Mouse (Mus musculus) CH12.LX (cell line): ENCODE results near the gene March1. TPM values are rescaled to one million over a fixed set of nuclear protein-coding genes. Genes with fewer than 3 reads are reported as not detected.

Source experiments
- DNase-seq: peaks from one replicate; pipeline ENCODE4 v3.0.0-alpha.2; 2013; ENCODE audit errors: extremely low read depth
- H3K27ac ChIP-seq: 2 replicates; pipeline ENCODE4 v1.5.1; 2012; ENCODE audit warnings: low read depth, mild to moderate bottlenecking, control low read depth, moderate library complexity; ENCODE audit not compliant: insufficient read depth
- H3K27me3 ChIP-seq: replicated peaks from 2 replicates; pipeline ENCODE3; 2012; ENCODE audit warnings: inconsistent platforms
- H3K36me3 ChIP-seq, 2 experiments: replicated peaks in 1 of 2; 2 replicates each; pipeline versions ENCODE3 to v1.6.1; 2012; ENCODE audit warnings: inconsistent platforms in 1 of 2, low read length in 1 of 2, mild to moderate bottlenecking in 1 of 2, mixed read lengths in 1 of 2, moderate library complexity in 1 of 2; ENCODE audit not compliant: control insufficient read depth in 1 of 2, insufficient read depth in 1 of 2
- H3K4me1 ChIP-seq, 2 experiments: 2 replicates each; pipeline ENCODE4 v1.6.1; 2012; ENCODE audit warnings: inconsistent platforms in 1 of 2, moderate library complexity in 1 of 2; ENCODE audit not compliant: insufficient read depth in 2 of 2, control insufficient read depth in 1 of 2
- H3K4me2 ChIP-seq: 2 replicates; pipeline ENCODE4 v1.6.1; 2012; ENCODE audit warnings: low read depth, mild to moderate bottlenecking, control low read depth; ENCODE audit not compliant: poor library complexity, insufficient read depth, severe bottlenecking
- H3K4me3 ChIP-seq, 3 experiments: fragments of 150-350 bp in 1 of 3; sonication (generic) in 1 of 3; replicated peaks in 1 of 3; 2 replicates each; pipeline versions ENCODE3 to v1.5.1; 2011 to 2012; ENCODE audit warnings: low read depth in 2 of 3, low read length in 2 of 3, mild to moderate bottlenecking in 2 of 3, moderate library complexity in 2 of 3, control low read depth in 1 of 3, improper control_type of control experiment in 1 of 3, inconsistent platforms in 1 of 3, mixed read lengths in 1 of 3; ENCODE audit not compliant: poor library complexity in 1 of 3
- H3K79me2 ChIP-seq: replicated peaks from 2 replicates; pipeline ENCODE4 v1.6.1; 2012; ENCODE audit warnings: mild to moderate bottlenecking, moderate library complexity; ENCODE audit not compliant: control insufficient read depth, poor library complexity, insufficient read depth, severe bottlenecking; ENCODE audit errors: extremely low read depth
- H3K9ac ChIP-seq: 2 replicates; pipeline ENCODE4 v1.6.1; 2012; ENCODE audit warnings: low read depth, mild to moderate bottlenecking, control low read depth, moderate library complexity; ENCODE audit not compliant: insufficient read depth
- H3K9me3 ChIP-seq: replicated peaks from 2 replicates; pipeline ENCODE3; 2012; ENCODE audit warnings: low read length, inconsistent platforms, mixed read lengths
- CTCF ChIP-seq, 2 experiments: IDR thresholded peaks in 1 of 2; conservative IDR thresholded peaks in 1 of 2; 2 replicates each; pipeline ENCODE4 v1.5.1; 2011 to 2012; ENCODE audit warnings: low read depth in 2 of 2, low read length in 2 of 2, improper control_type of control experiment in 1 of 2, inconsistent platforms in 1 of 2, mild to moderate bottlenecking in 1 of 2, moderate library complexity in 1 of 2
- EP300 ChIP-seq: IDR thresholded peaks from 2 replicates; pipeline ENCODE4 v1.6.1; 2011; ENCODE audit warnings: low read length, improper control_type of control experiment
- ETS1 ChIP-seq: conservative IDR thresholded peaks from 2 replicates; pipeline ENCODE4 v1.6.1; 2012; ENCODE audit warnings: low read depth, mild to moderate bottlenecking, inconsistent platforms, low read length, improper control_type of control experiment, moderate library complexity
- JUND ChIP-seq: conservative IDR thresholded peaks from 2 replicates; pipeline ENCODE4 v1.6.1; 2011; ENCODE audit warnings: low read depth, low read length, improper control_type of control experiment
- MAFK ChIP-seq: IDR thresholded peaks from 2 replicates; pipeline ENCODE4 v1.6.1; 2011; ENCODE audit warnings: low read length, improper control_type of control experiment; ENCODE audit not compliant: insufficient replicate concordance
- MAX ChIP-seq: IDR thresholded peaks from 2 replicates; pipeline ENCODE4 v1.6.1; 2011; ENCODE audit warnings: low read length, improper control_type of control experiment
- MEF2A ChIP-seq: IDR thresholded peaks from 2 replicates; pipeline ENCODE4 v1.6.1; 2014; ENCODE audit warnings: low read depth, mild to moderate bottlenecking, inconsistent platforms, low read length, improper control_type of control experiment, borderline replicate concordance
- MXI1 ChIP-seq: IDR thresholded peaks from 2 replicates; pipeline ENCODE4 v1.6.1; 2011; ENCODE audit warnings: mild to moderate bottlenecking, low read depth, low read length, improper control_type of control experiment
- MYC ChIP-seq: IDR thresholded peaks from 2 replicates; pipeline ENCODE4 v1.6.1; 2011; ENCODE audit warnings: low read depth, mild to moderate bottlenecking, improper control_type of control experiment, low read length
- NRF1 ChIP-seq: IDR thresholded peaks from 2 replicates; pipeline ENCODE4 v1.6.1; 2014; ENCODE audit warnings: low read depth, mild to moderate bottlenecking, inconsistent platforms, low read length, improper control_type of control experiment, moderate library complexity
- PAX5 ChIP-seq: IDR thresholded peaks from 2 replicates; pipeline ENCODE4 v1.6.1; 2012; ENCODE audit warnings: low read length, inconsistent platforms, mixed read lengths
- POLR2AphosphoS2 ChIP-seq: IDR thresholded peaks from 2 replicates; pipeline ENCODE4 v1.6.1; 2011; ENCODE audit warnings: low read depth, low read length, improper control_type of control experiment
- SIN3A ChIP-seq: IDR thresholded peaks from 2 replicates; pipeline ENCODE4 v1.6.1; 2012; ENCODE audit warnings: low read length, improper control_type of control experiment, inconsistent platforms
- SMC3 ChIP-seq: IDR thresholded peaks from 2 replicates; pipeline ENCODE4 v1.6.1; 2011; ENCODE audit warnings: low read depth, low read length, improper control_type of control experiment
- UBTF ChIP-seq: IDR thresholded peaks from 2 replicates; pipeline ENCODE4 v1.6.1; 2012; ENCODE audit warnings: low read depth, mild to moderate bottlenecking, inconsistent platforms, low read length, improper control_type of control experiment, moderate library complexity
- USF1 ChIP-seq: IDR thresholded peaks from 2 replicates; pipeline ENCODE4 v1.6.1; 2014; ENCODE audit warnings: low read depth, mild to moderate bottlenecking, inconsistent platforms, low read length, improper control_type of control experiment
- USF2 ChIP-seq: conservative IDR thresholded peaks from 2 replicates; pipeline ENCODE4 v1.6.1; 2011; ENCODE audit warnings: low read depth, low read length, improper control_type of control experiment
- ZKSCAN1 ChIP-seq: IDR thresholded peaks from 2 replicates; pipeline ENCODE4 v1.6.1; 2012; ENCODE audit warnings: low read depth, inconsistent platforms, low read length, improper control_type of control experiment, borderline replicate concordance
- ZMIZ1 ChIP-seq: IDR thresholded peaks from 2 replicates; pipeline ENCODE4 v1.6.1; 2012; ENCODE audit warnings: low read depth, mild to moderate bottlenecking, inconsistent platforms, low read length, improper control_type of control experiment
- dilution Hi-C: fragments of 300-500 bp; cut with MboI; formaldehyde crosslinking; loops from 2 replicates; pipeline ENCODE4 v1.14.3; 2020; ENCODE audit warnings: low sequenced_read_pairs; ENCODE audit not compliant: extremely low pct_unique_long_range_greater_than_20kb, extremely low pct_ligation_motif_present
- in situ Hi-C: fragments of 300-500 bp; cut with MboI; formaldehyde crosslinking; loops from 3 replicates; pipeline ENCODE4 v1.14.3; 2019; ENCODE audit warnings: low sequenced_read_pairs, low pct_ligation_motif_present, low pct_unique_long_range_greater_than_20kb, mixed read lengths
- polyA plus RNA-seq: library from polyadenylated mRNA; unstranded; fragments of >175 nt; gene quantifications from 2 replicates; pipeline ENCODE4 v1.2.1, GENCODE M21; 2012; ENCODE audit warnings: low read depth; ENCODE audit not compliant: insufficient read length
- total RNA-seq, 2 experiments: library from RNA; depleted of rRNA; stranded (reverse); fragments of 300-350 nt in 1 of 2; fragments of >200 nt in 1 of 2; gene quantifications; 2 replicates each; pipeline ENCODE4 v1.2.3; 2012 to 2014

March1 gene
- total and polyA plus RNA-seq, 3 experiments: 0.16 to 0.21 TPM; not detected in 1

DNA sequence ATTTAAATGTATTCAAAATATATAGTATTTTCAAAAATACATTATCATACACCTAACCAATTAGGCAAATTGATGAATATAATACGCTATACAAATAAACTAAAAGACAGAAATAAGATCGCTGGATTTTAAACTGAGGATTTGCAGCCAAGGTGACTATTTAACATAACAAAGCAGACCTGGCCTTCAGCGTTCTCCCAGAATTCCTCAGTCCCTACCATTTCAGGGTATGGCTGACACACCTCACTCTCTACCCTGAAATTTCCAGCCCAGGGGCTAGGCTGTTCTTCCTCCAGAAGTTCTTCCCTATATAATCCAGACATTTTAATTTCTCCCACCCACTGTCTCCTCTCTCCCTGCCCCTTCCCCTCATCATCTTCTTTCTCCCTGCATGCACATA lies 870.9 kb downstream of the March1 start:
- Histone ChIP-seq H3K4me3 (no peak overlapping the region), H3K9ac (no peak overlapping the region), H3K27me3 (no peaks in the 10 kb centered on the region), H3K4me1 (peaks cover 0 to 21% of the 10 kb centered on the region in 2 experiments; a peak in 2 of 4 replicates), H3K4me2 (no peak overlapping the region), H3K27ac (no peak overlapping the region), H3K9me3 (no peaks in the 10 kb centered on the region), H3K36me3 (peaks cover 2 to 8% of the 10 kb centered on the region in 2 experiments), H3K79me2 (peaks cover 28% of the 10 kb centered on the region)
- TF ChIP-seq USF2: no peak
- no peak for TF ChIP-seq POLR2AphosphoS2
- no peak for TF ChIP-seq SMC3
- TF ChIP-seq PAX5: no peak
- no peak for TF ChIP-seq SIN3A
- no peak for TF ChIP-seq ZKSCAN1
- TF ChIP-seq USF1: no peak
- no peak for TF ChIP-seq EP300
- no peak for TF ChIP-seq MEF2A
- TF ChIP-seq ETS1: no peak
- TF ChIP-seq MXI1: no peak
- no peak for TF ChIP-seq UBTF
- TF ChIP-seq CTCF (conservative IDR thresholded peaks at IDR 0.05 in 1 of 2, IDR thresholded peaks at IDR 0.05 in 1 of 2; ENCODE audit: low read depth in 2 of 2, low read length in 2 of 2): no peak
- TF ChIP-seq ZMIZ1: no peak
- dilution Hi-C loops: no loop called here
- DNase-seq: no peak
- in situ Hi-C loops: no loop called here

DNA sequence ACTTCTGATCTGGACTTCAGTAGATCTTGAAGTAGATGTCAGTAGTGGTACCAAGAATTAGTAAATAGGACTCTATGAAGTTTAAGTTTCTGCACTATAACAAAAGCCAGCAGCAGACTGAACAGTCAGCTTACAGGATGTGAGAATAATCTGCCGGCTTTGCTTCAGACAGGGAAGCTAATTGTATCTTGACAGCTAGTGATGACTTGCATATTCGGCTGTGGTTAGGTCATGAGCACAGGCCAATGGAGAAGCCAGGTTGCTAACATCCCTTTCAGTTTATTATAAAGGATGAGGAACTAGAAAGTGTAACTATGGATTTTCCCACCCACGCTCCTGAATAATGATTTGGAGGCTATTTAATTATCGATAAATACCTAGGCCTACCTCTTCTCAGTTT lies 872.9 kb downstream of the March1 start:
- peaks cover 9% of the 10 kb centered on the region for H3K79me2 ChIP-seq
- H3K9ac ChIP-seq: no peak overlapping the region
- in situ Hi-C loops (no loop called here), dilution Hi-C loops (no loop called here)
- H3K4me3 ChIP-seq: no peak overlapping the region
- no peaks in the 10 kb centered on the region for H3K9me3 ChIP-seq
- no peak overlapping the region for H3K27ac ChIP-seq
- no peak overlapping the region for H3K4me2 ChIP-seq
- H3K27me3 ChIP-seq: no peaks in the 10 kb centered on the region
- no peak for DNase-seq
- H3K36me3 ChIP-seq: no peaks in the 10 kb centered on the region
- TF ChIP-seq USF1 (no peak), USF2 (no peak), CTCF (conservative IDR thresholded peaks at IDR 0.05 in 1 of 2, IDR thresholded peaks at IDR 0.05 in 1 of 2; ENCODE audit: low read depth in 2 of 2, low read length in 2 of 2) (no peak), JUND (no peak), NRF1 (no peak), MAFK (no peak), MAX (no peak), UBTF (no peak), MXI1 (no peak), MYC (no peak)
- peaks cover 0 to 11% of the 10 kb centered on the region in 2 experiments; a peak in 1 of 4 replicates for H3K4me1 ChIP-seq
